Mouse (Mus musculus) retina, embryonic 14.5 days (tissue): ENCODE measurements at regions not wholly inside any gene's neighbourhood (a gene's known extent, or its start where the extent isn't known, plus 50 kb on each side); places are given as distances from the start of the nearest gene placed in this dataset.
"Not testable (repeated sequence)": the region's sequence is repeated elsewhere in the genome, so short reads cannot be mapped to it uniquely, and the experiment has no call there.

ENCODE experiments used
- DNase-seq: peaks from one replicate; pipeline ENCODE4 v3.0.0-alpha.2; 2015; ENCODE audit warnings: low spot score

- DNase-seq = no peak
Observed at GRCm38 (mm10) chr17:82909189-82909588, 305.9 kb upstream of the Pkdcc start.

- DNase-seq = not testable (repeated sequence)
Observed at GRCm38 (mm10) chr17:82922986-82923385, 292.1 kb upstream of the Pkdcc start.

DNA sequence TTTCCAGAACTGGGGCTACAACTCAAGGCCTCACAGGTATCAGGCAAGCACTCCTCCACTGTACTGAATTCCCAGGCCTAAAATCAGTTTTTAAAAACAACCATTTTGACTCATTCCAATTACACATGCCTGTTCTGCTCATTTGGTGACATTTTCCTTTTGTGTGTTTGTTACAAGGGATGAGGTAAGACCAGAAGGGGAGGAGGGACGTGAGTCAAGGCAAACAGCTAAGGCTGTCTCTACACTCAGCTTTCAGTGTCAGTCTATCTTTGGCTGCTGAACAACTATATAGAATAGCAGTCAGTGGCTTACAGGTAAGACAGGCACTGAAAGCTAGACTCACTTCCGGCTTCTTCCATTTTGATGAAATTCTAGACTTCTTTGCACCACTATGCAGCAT, 289.3 kb upstream of the Pkdcc start:
- DNase-seq = no peak

DNA sequence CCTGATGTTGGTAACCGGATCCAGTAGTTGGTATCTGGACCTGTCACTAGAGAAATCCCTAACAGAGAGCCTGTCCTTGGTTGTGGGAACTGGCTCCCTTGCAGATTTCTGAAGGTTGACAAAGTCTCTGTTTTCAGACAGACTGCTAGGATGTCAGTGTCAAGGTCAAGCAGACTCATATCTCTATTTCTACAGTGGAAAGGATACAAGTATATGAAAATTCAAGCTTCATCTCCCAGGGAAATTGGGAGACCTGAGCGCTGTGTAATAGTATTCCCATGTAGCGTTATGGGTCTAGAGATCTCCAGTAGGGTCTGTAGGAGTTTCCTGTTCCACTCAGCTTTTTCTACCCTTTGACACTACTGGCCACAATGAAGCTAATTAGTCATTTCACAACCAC, 287.4 kb upstream of the Pkdcc start:
- DNase-seq = no peak

- no peak for DNase-seq
Observed at GRCm38 (mm10) chr17:82929511-82929910, 285.6 kb upstream of the Pkdcc start.

GRCm38 (mm10) chr17:82930738-82931137, 284.4 kb upstream of the Pkdcc start:
- DNase-seq = no peak

DNA sequence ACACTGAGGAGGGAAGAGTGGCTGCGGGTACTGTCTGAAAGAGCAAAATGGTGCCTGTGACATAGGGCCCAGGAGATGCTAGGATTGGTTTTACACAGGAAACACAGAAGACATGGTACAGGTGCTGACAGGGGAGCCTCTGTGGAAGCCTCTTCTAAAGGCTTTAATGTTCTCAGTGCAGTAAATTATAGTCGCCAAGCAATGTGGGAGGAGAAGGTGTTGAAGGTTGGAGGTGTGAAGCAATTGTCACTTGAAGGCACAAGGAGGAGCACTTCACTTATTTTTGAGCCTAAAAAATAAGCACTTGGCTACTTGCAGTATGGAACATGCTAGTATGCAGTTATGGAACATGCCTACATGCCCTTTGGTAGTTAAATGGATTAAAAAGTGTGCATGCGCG, 283.6 kb upstream of the Pkdcc start:
- DNase-seq = no peak

- DNase-seq = no peak
Observed at GRCm38 (mm10) chr17:82936836-82937235, 278.3 kb upstream of the Pkdcc start.

GRCm38 (mm10) chr17:82946083-82946482, 269.0 kb upstream of the Pkdcc start:
- no peak for DNase-seq

DNA sequence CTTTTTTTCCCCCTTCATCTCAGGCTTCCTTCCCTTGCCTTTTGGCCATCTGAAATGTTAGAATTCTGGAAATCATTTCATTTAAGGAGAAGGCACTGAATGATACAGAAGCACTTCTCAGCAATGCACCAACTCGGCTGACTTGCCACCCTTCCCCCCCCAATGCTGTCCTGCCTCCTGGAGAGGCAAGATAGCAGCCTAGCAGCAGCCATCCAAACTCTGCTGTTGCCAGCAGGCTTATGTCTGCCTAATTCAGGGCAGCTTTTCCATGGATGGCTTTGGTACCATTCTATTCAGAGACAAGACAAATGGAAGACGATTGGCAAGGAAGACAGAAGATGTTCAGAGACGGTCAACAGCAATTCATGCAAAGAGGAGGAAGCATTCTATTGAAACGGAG, 265.3 kb upstream of the Pkdcc start:
- no peak for DNase-seq

DNA sequence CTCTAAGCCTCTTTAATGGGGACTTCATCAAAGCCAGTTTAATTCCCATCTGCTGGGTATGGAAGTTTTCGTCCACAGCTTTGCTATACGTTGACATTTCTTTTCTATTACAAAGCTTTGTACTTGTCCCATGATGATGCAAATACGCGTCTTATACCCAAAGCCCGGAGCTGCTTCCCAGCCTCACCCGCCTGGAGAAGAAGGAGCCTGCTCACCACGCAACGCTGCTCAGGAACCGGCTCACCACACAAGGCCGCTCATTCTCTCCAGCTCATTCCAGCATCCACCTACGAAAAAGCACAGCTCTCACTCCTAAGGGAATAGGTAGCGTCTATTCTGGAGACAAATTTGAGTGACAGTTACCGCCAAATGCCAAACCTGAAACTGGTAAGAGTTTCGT, 264.8 kb upstream of the Pkdcc start:
- no peak for DNase-seq

DNA sequence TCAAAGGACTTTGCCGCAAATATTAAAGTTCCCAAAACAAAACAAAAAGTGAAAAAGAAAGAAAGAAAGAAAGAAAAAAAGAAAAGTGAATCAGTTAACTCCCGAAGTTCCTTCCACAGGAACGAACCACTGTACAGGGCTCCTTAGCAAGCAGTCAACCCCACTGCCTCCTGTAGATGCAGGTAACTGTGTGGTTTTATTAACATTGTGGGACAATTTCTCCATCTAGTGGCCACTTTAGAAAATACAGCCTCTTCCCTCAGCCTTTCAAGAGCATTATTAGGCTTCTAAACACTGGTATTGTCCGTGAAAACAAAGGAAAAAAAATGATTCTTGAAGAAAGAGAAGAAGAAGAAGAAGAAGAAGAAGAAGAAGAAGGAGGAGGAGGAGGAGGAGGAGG, 257.7 kb upstream of the Pkdcc start:
- peak; percentile 88 for DNase-seq

DNA sequence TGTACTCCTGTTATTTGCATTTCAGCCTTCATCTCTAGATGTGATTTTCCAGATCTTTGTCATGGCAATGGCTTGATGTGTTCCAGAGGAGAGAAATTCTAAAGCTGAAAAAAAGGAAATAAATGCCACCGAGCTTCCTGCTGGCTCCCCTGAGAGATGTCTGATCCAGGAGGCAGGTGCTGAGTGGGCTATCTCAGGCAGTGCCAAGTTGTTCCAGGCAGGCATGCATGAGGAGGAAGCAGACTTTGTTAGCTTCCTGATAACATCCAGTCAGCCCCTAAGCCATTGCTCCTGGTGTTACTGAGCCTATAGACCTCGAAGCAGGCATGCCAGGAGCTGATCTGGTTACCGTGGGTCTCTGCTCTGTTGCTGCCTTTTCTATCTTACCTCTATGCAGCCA, 251.7 kb upstream of the Pkdcc start:
- no peak for DNase-seq

- DNase-seq = no peak
Observed at GRCm38 (mm10) chr17:82999710-83000109, 215.4 kb upstream of the Pkdcc start.

- DNase-seq = peak; percentile 25
Observed at GRCm38 (mm10) chr17:83000411-83000810, 214.7 kb upstream of the Pkdcc start.

DNA sequence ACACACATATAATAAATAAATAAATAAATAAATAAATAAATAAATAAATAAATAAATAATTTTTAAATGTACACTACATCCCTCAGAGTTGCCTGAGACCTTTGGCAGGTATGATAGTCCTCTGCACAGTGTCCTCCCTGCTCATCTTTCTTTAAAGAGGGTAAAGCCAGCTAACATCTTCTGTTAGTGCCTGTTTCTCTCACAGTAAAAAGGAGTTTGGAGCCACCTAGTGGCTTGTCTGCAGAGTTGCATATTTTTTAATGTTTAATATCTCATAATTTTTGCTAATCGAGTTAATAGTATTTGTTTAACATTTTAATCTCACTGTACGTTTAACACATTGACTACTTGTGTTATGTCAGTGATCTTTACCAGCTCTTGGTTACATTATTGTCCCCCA, 213.5 kb upstream of the Pkdcc start:
- peak; percentile 79 for DNase-seq

GRCm38 (mm10) chr17:83010845-83011244, 204.2 kb upstream of the Pkdcc start:
- peak; percentile 71 for DNase-seq

DNA sequence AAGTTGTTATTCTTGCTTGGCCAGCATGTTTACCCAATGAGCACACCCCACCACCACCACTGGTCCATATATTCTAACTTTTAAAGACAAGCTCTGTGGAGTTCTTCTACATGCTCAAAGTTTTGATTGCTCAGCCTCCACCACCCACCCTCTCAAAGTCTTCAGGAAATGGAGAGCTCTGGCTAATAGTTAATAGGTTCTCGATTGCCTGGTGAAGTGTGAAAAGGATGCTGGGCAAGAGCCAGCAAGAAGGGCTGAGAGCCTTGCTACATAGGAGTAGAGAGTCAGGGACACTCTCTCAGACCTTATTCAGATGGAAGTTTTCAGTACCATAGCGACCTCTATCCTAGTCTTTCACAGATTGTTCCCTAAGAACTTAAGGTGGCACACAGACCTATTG, 199.4 kb upstream of the Pkdcc start:
- no peak for DNase-seq

- no peak for DNase-seq
Observed at GRCm38 (mm10) chr17:83016936-83017335, 198.2 kb upstream of the Pkdcc start.

DNA sequence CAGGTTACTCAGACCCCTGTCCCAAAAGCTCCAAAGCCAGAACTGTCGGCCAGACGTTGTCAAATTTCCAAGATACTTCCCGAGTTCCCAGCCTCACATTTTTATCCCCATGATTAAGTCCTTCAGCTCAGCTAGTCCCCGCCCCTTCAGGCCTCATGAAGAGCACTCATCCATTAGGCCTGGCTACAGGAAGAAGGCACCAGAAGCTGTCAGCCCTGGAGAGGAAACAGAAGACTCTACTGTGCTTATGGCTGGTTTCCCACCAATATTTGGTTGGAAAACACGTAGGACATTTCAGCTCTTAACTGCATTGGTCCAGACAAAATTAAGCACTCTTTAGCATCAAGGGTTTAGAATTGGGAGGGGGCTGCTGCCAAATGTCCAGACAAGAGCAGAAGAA, 195.8 kb upstream of the Pkdcc start:
- no peak for DNase-seq

- DNase-seq = no peak
Observed at GRCm38 (mm10) chr17:83020576-83020975, 194.5 kb upstream of the Pkdcc start.

DNA sequence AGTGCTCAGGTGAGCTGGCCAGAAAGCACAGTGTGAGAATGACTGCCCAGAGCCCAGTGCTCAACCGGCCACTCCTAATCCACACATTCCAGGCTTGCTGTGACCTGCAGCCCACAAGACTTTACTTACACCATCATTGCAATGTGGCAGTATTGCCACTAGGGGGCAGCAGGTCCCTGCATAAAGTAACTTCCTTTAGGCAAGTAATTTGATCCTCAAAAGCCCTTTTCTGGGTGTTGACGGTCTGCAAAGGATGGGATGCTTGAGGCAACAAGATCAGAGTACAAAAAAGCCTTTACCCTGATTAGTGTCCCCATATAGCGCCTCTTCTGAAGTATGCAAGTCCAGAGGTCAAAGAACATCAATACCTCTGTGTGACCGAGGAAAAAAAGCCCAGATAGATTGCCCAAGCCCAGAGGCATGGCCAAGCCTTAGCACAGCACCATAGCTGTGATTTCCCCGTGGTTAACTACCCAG, 189.7 kb upstream of the Pkdcc start:
- DNase-seq = peak; percentile 95

DNA sequence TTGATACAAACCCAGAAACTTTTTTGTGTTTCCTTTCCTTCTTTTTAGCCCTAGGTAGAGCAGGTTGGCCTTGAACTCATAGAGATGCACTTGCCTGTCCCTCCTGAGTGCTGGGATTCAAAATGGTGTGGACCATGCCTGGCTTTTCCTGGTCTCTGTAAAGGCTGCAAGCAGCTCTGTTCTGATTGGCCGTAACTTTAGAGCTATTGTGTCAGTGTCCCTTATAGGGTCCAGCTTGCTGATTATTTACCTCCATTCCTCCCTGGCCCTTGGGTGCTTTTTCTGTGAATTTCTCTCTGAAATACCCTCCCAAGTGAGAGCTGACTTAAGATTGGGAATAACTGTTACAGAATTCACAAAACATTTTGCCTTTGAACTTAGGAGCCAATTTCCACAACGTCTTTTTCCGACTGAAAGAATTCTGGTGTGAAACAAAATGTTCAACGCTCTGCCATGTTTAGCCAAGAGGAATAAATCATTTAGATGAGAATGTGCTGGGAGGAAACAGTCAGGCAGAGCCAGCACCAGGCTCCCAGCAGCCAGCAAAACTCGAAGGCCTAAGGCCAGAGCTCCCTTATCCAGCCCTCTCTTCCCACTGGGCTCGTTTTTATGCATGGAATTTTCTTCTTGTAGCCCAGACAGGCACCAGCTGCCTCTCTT, 180.0 kb upstream of the Pkdcc start:
- no peak for DNase-seq

- no peak for DNase-seq
Observed at GRCm38 (mm10) chr17:83035574-83035918, 179.5 kb upstream of the Pkdcc start.

DNA sequence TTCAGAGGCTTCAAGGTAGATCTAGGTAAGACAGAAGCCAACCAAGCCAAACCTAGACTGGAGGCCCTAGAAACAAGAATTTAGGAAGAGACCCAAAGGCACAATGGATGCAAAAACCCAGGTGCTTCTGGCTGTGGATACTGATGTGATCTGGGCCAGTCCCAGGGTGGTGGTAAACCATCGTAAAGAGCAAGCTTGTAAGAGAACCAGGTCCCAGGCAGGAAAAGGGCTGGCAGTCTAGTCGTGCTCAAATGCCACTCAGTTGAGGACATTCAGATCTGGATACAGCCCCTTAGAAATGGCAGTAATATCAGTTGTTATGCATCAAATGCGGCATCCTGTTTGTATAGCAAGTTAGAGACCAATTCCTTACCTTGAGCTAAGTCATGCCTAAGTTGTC, 175.5 kb upstream of the Pkdcc start:
- DNase-seq = no peak
